Mouse (Mus musculus) embryonic facial prominence, embryonic 14.5 days (tissue): ENCODE results near the gene Baiap2l2. TPM values are rescaled to one million over a fixed set of nuclear protein-coding genes. Genes with fewer than 3 reads are reported as not detected.
"Not testable (repeated sequence)": the region's sequence is repeated elsewhere in the genome, so short reads cannot be mapped to it uniquely, and the experiment has no call there.

ENCODE experiments used
- ATAC-seq: fragments of 200-750 bp; cut with Nextera tagmentation; 2 replicates; pipeline ENCODE4 v1.8.0; 2017; ENCODE audit warnings: low read depth, moderate number of reproducible peaks, moderate TSS enrichment
- DNase-seq: peaks from one replicate; pipeline ENCODE4 v3.0.0-alpha.2; 2015; ENCODE audit warnings: low spot score
- H3K27ac ChIP-seq: fragments of 300-500 bp; sonication (generic); replicated peaks from 2 replicates; pipeline ENCODE4 v1.5.1; 2014; ENCODE audit warnings: low read depth, mild to moderate bottlenecking, low read length, moderate library complexity
- H3K27me3 ChIP-seq: fragments of 300-500 bp; sonication (generic); replicated peaks from 2 replicates; pipeline ENCODE4 v1.6.1; 2014; ENCODE audit warnings: low read length; ENCODE audit not compliant: control insufficient read depth, insufficient read depth
- H3K36me3 ChIP-seq: fragments of 300-500 bp; sonication (generic); 2 replicates; pipeline ENCODE4 v1.6.1; 2014; ENCODE audit warnings: low read length, mixed read lengths; ENCODE audit not compliant: control insufficient read depth, insufficient read depth
- H3K4me1 ChIP-seq: fragments of 300-500 bp; sonication (generic); 2 replicates; pipeline ENCODE4 v1.6.1; 2014; ENCODE audit warnings: antibody characterized with exemption, low read length; ENCODE audit not compliant: control insufficient read depth, insufficient read depth
- H3K4me2 ChIP-seq: fragments of 300-500 bp; sonication (generic); 2 replicates; pipeline ENCODE4 v1.6.1; 2014; ENCODE audit warnings: low read depth, mild to moderate bottlenecking, low read length, moderate library complexity, mixed read lengths
- H3K4me3 ChIP-seq: fragments of 300-500 bp; sonication (generic); 2 replicates; pipeline ENCODE4 v1.5.1; 2014; ENCODE audit warnings: low read depth, mild to moderate bottlenecking, low read length
- H3K9ac ChIP-seq: fragments of 300-500 bp; sonication (generic); 2 replicates; pipeline ENCODE4 v1.6.1; 2014; ENCODE audit warnings: low read depth, mild to moderate bottlenecking, low read length, moderate library complexity, mixed read lengths
- H3K9me3 ChIP-seq: fragments of 300-500 bp; sonication (generic); 2 replicates; pipeline ENCODE4 v1.6.1; 2016; ENCODE audit warnings: low read length; ENCODE audit not compliant: control insufficient read depth
- WGBS: fragments of 180-500 bp; shearing (Covaris S2); extraction: QIAGEN DNeasy Blood & Tissue Kit; methylation state at CpG from one replicate; pipeline ENCODE4 v1.1.7; 2014; 5-methylcytosine and 5-hydroxymethylcytosine counted together
- polyA plus RNA-seq: library from polyadenylated mRNA; unstranded; fragments of >200 nt; fragmentation: Nextera tagmentation; extraction: Ambion mirVana; gene quantifications from 2 replicates; pipeline ENCODE4 v1.2.1, GENCODE M21; 2014

Baiap2l2 gene
- polyA plus RNA-seq, 1 experiment from 2014 or later: 5.6 TPM

GRCm38 (mm10) chr15:79225780-79226179 is 59.6 kb downstream of the Baiap2l2 start:
- WGBS: 65% methylated on average over 2 of the region's 2 CpGs
- ATAC-seq, H3K27me3 ChIP-seq: not testable (repeated sequence)

GRCm38 (mm10) chr15:79224685-79225084 is 60.7 kb downstream of the Baiap2l2 start:
- peak; percentile 64 for ATAC-seq
- no peaks in the 10 kb centered on the region for H3K27me3 ChIP-seq
- H3K36me3 ChIP-seq: no peaks in the 10 kb centered on the region
- H3K27ac ChIP-seq: no peak overlapping the region
- no peak overlapping the region for H3K9ac ChIP-seq
- H3K9me3 ChIP-seq: no peaks in the 10 kb centered on the region
- H3K4me2 ChIP-seq: no peak overlapping the region
- WGBS: 9% methylated on average over 5 of the region's 5 CpGs
- no peak overlapping the region for H3K4me3 ChIP-seq
- DNase-seq: peak; percentile 69
- peaks cover under 1% of the 10 kb centered on the region for H3K4me1 ChIP-seq

More at GRCm38 (mm10) chr15:79225780-79226179, 59.6 kb downstream of the Baiap2l2 start:
- H3K9me3 ChIP-seq, H3K9ac ChIP-seq, DNase-seq, H3K36me3 ChIP-seq, H3K4me1 ChIP-seq, H3K4me3 ChIP-seq, H3K4me2 ChIP-seq, H3K27ac ChIP-seq: not testable (repeated sequence)

GRCm38 (mm10) chr15:79223641-79224040 is 61.7 kb downstream of the Baiap2l2 start:
- Histone ChIP-seq H3K27ac (no peak overlapping the region), H3K9ac (no peak overlapping the region), H3K4me3 (no peak overlapping the region), H3K4me1 (no peaks in the 10 kb centered on the region; the same call in 1 of the 2 replicates), H3K9me3 (no peaks in the 10 kb centered on the region), H3K36me3 (no peaks in the 10 kb centered on the region), H3K4me2 (no peak overlapping the region), H3K27me3 (no peaks in the 10 kb centered on the region)
- DNase-seq (no peak), ATAC-seq (no peak)
- 0% methylated on average over 3 of the region's 5 CpGs for WGBS

GRCm38 (mm10) chr15:79219572-79219971 is 65.8 kb downstream of the Baiap2l2 start:
- DNase-seq: peak; percentile 36
- 0% methylated on average over 1 of the region's 1 CpGs for WGBS

GRCm38 (mm10) chr15:79216191-79216590 is 69.1 kb downstream of the Baiap2l2 start:
- Histone ChIP-seq H3K9me3 (no peaks in the 10 kb centered on the region), H3K36me3 (no peaks in the 10 kb centered on the region), H3K9ac (no peak overlapping the region), H3K4me3 (no peak overlapping the region), H3K4me2 (no peak overlapping the region), H3K27ac (no peak overlapping the region), H3K4me1 (no peaks in the 10 kb centered on the region), H3K27me3 (no peaks in the 10 kb centered on the region)
- 71% methylated on average over 3 of the region's 3 CpGs for WGBS
- DNase-seq: no peak
- no peak for ATAC-seq

More at GRCm38 (mm10) chr15:79219572-79219971, 65.8 kb downstream of the Baiap2l2 start:
- no peaks in the 10 kb centered on the region for H3K27me3 ChIP-seq
- no peak overlapping the region for H3K4me3 ChIP-seq
- 0 out of 2 replicates have a peak, but pooled peaks have one; percentile 30 for ATAC-seq
- H3K4me2 ChIP-seq: no peak overlapping the region
- H3K36me3 ChIP-seq: no peaks in the 10 kb centered on the region
- H3K4me1 ChIP-seq: no peaks in the 10 kb centered on the region
- H3K9ac ChIP-seq: no peak overlapping the region
- H3K27ac ChIP-seq: no peak overlapping the region
- no peaks in the 10 kb centered on the region for H3K9me3 ChIP-seq

- H3K4me2 ChIP-seq: no peak overlapping the region
- H3K9ac ChIP-seq: no peak overlapping the region
- no peak overlapping the region; the same call in 1 of the 2 replicates for H3K27ac ChIP-seq
- H3K9me3 ChIP-seq: no peaks in the 10 kb centered on the region
- DNase-seq: no peak
- ATAC-seq: no peak
- H3K4me1 ChIP-seq: no peaks in the 10 kb centered on the region
- H3K36me3 ChIP-seq: no peaks in the 10 kb centered on the region
- no peak overlapping the region for H3K4me3 ChIP-seq
- 61% methylated on average over 6 of the region's 6 CpGs for WGBS
- H3K27me3 ChIP-seq: no peaks in the 10 kb centered on the region
These were observed 71.7 kb downstream of the Baiap2l2 start for GRCm38 (mm10) chr15:79213591-79213990.

GRCm38 (mm10) chr15:79212750-79213446 is 72.4 kb downstream of the Baiap2l2 start:
- peak; percentile 56 for DNase-seq
- no peak overlapping the region for H3K9ac ChIP-seq
- 60% methylated on average over 26 of the region's 26 CpGs for WGBS
- no peak overlapping the region for H3K4me2 ChIP-seq
- no peaks in the 10 kb centered on the region for H3K4me1 ChIP-seq
- H3K36me3 ChIP-seq: no peaks in the 10 kb centered on the region
- peak overlapping the region; percentile 39; the same call in 1 of the 2 replicates for H3K27ac ChIP-seq
- H3K4me3 ChIP-seq: no peak overlapping the region
- no peaks in the 10 kb centered on the region for H3K27me3 ChIP-seq
- no peaks in the 10 kb centered on the region for H3K9me3 ChIP-seq
- ATAC-seq: peak; percentile 62; the same call in 1 of the 2 replicates

GRCm38 (mm10) chr15:79210357-79210756 is 75.0 kb downstream of the Baiap2l2 start:
- Histone ChIP-seq H3K27me3 (no peaks in the 10 kb centered on the region), H3K4me3 (no peak overlapping the region), H3K9ac (no peak overlapping the region), H3K9me3 (no peaks in the 10 kb centered on the region), H3K4me1 (no peaks in the 10 kb centered on the region), H3K27ac (no peak overlapping the region), H3K36me3 (no peaks in the 10 kb centered on the region), H3K4me2 (no peak overlapping the region)
- 58% methylated on average over 2 of the region's 2 CpGs for WGBS
- ATAC-seq (no peak), DNase-seq (no peak)
